ENCODE assay signal across 8 mouse cellular contexts in the genomic region with DNA sequence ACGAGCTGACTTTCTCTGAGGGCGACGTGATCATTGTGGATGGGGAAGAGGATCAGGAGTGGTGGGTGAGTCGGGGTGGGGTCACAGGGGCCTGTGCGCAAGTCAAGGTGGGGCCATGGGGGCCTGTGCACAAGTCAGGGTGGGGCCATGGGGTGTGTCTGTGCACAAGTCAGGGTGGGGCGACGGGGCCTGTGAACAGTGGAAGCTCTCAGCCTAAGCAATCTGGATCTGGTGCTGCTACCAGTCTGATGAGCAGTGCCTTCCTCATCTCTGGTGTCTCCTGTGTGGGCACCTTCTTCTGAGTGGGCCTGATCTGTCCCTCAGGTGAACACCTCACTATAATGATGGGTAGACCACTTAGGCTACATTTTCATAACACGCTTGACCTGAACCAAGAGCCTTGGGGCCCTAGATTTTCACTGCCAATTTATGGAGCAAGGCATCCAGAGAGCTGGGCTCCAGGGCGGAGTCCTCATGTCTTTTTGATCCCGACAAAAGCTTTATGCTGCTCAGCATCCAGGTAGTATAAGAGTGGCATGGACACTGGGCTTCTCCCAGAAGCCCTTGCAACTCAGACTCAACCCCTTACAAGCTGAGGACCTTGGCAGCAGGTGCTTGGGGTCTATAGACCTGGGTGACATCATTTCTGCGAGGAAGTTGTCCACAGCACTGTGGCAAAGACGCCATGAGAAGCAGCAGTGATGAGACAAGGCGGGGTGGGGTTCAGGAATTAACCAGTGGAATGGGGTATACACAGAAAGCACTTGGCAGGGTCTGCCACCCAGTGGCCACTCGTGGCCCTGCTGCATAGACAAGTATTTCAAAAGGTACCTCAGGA. TPM values are rescaled to one million over a fixed set of nuclear protein-coding genes. Genes with fewer than 3 reads are reported as not detected.
DNase-seq lines count a peak whose midpoint lies in the region; ATAC-seq and TF ChIP-seq lines count a peak whose summit lies in the region.

No protein-coding gene starts in this region.

- H3K36me3 ChIP-seq in ES-Bruce4 (ENCODE audit: control insufficient read depth, insufficient read depth, low read length, poor library complexity, severe bottlenecking): 0 out of 2 replicates have a peak, but pooled peaks cover 3% of the 10 kb centered on the region
- peaks cover 86% of the 10 kb centered on the region for H3K36me3 ChIP-seq in forebrain, embryonic 14.5 days (ENCODE audit: control insufficient read depth, insufficient read depth, low read length)
- H3K36me3 ChIP-seq in liver, embryonic 12.5 days: peaks cover 44% of the 10 kb centered on the region

- H3K4me3 ChIP-seq in ES-Bruce4 (ENCODE audit: low read depth, low read length): no peak overlapping the region
- H3K4me3 ChIP-seq in forebrain, embryonic 14.5 days (ENCODE audit: low read depth, low read length): no peak overlapping the region
- no peak overlapping the region for H3K4me3 ChIP-seq in liver, embryonic 12.5 days

- H3K9ac ChIP-seq in ES-Bruce4 (ENCODE audit: low read depth, poor library complexity, severe bottlenecking): no peak overlapping the region
- H3K9ac ChIP-seq in forebrain, embryonic 14.5 days (ENCODE audit: low read length): no peak overlapping the region
- no peak overlapping the region for H3K9ac ChIP-seq in liver, embryonic 12.5 days

- H3K4me1 ChIP-seq in ES-Bruce4 (ENCODE audit: control insufficient read depth, insufficient read depth, low read length): peaks cover 5% of the 10 kb centered on the region
- H3K4me1 ChIP-seq in forebrain, embryonic 14.5 days (ENCODE audit: control insufficient read depth, insufficient read depth, low read length): no peaks in the 10 kb centered on the region
- peaks cover 20% of the 10 kb centered on the region for H3K4me1 ChIP-seq in liver, embryonic 12.5 days

- TF ChIP-seq EP300 in ES-Bruce4 (IDR thresholded peaks at IDR 0.05; ENCODE audit: insufficient read depth, low read depth, low read length): no peak

- H3K27ac ChIP-seq in ES-Bruce4 (ENCODE audit: insufficient read depth, low read length): no peak overlapping the region
- no peak overlapping the region for H3K27ac ChIP-seq in forebrain, embryonic 14.5 days (ENCODE audit: low read depth, low read length)
- no peak overlapping the region for H3K27ac ChIP-seq in liver, embryonic 12.5 days

- peak; percentile 86 for ATAC-seq in forebrain, embryonic 14.5 days
- ATAC-seq in liver, embryonic 12.5 days: peak; percentile 45

- no peak overlapping the region for H3K4me2 ChIP-seq in forebrain, embryonic 14.5 days (ENCODE audit: low read length)
- H3K4me2 ChIP-seq in liver, embryonic 12.5 days: no peak overlapping the region

- TF ChIP-seq POLR2A in ES-Bruce4 (IDR thresholded peaks at IDR 0.05; ENCODE audit: insufficient read depth, low read length): no peak

- intact Hi-C loops in heart, postnatal 10 days (cut with DNase I): loop anchor here (1.0 to 5.0 kb wide), 2 partner anchors 154 to 189 kb away; no protein-coding TSS in a partner anchor

- 78% methylated on average over 14 of the region's 14 CpGs for WGBS in forebrain, embryonic 14.5 days
- 55% methylated on average over 14 of the region's 14 CpGs for WGBS in liver, embryonic 12.5 days (ENCODE audit: insufficient replicate concordance)

- peak; percentile 16 for DNase-seq in c-Kit-positive CD71-negative TER-119-negative erythroid progenitor cells, embryonic 14.5 days (ENCODE audit: low read depth)
- peak; percentile 80 for DNase-seq in forebrain, embryonic 14.5 days (ENCODE audit: low spot score)
- DNase-seq in heart, postnatal 10 days: peak; percentile 66 to 77
- peak; percentile 76 to 77 for DNase-seq in kidney, postnatal 25 days
- DNase-seq in neural tube, embryonic 10.5 days (ENCODE audit: extremely low spot score, low spot score): peak; percentile 41
- DNase-seq in thymus, postnatal 14 days: peak; percentile 45

- H3K27me3 ChIP-seq in ES-Bruce4 (ENCODE audit: control insufficient read depth, insufficient read depth, low read length, poor library complexity, severe bottlenecking): no peaks in the 10 kb centered on the region
- no peaks in the 10 kb centered on the region for H3K27me3 ChIP-seq in forebrain, embryonic 14.5 days (replicated peaks; ENCODE audit: control insufficient read depth, insufficient read depth, low read length)
- no peaks in the 10 kb centered on the region for H3K27me3 ChIP-seq in liver, embryonic 12.5 days (replicated peaks)

- TF ChIP-seq CTCF in ES-Bruce4 (IDR thresholded peaks at IDR 0.05; ENCODE audit: low read depth, low read length): peak; percentile 81

- no peaks in the 10 kb centered on the region for H3K9me3 ChIP-seq in ES-Bruce4 (replicated peaks; ENCODE audit: control insufficient read depth, insufficient read depth, low read length, poor library complexity, severe bottlenecking)
- H3K9me3 ChIP-seq in forebrain, embryonic 14.5 days (replicated peaks; ENCODE audit: control insufficient read depth, low read length): no peaks in the 10 kb centered on the region
- no peaks in the 10 kb centered on the region for H3K9me3 ChIP-seq in liver, embryonic 12.5 days (replicated peaks)

RNA-seq across cellular contexts. Expression of gene Cpsf3, which starts 19.0 kb away (rescaled TPM):
- polyA plus RNA-seq in ES-Bruce4 (2011; ENCODE audit: insufficient read depth, insufficient read length, low read depth, missing spikeins): 116 and 123 TPM in 2 replicates
- polyA plus RNA-seq in forebrain, embryonic 14.5 days (2014; fragmentation: Nextera tagmentation; extraction: Ambion mirVana): 126 and 131 TPM in 2 replicates
- 10 to 100 TPM; 42.9 to 46.0 TPM for total RNA-seq in heart, postnatal 10 days (2021)
- polyA plus RNA-seq in liver, embryonic 12.5 days (2016; fragmentation: Nextera tagmentation; extraction: Ambion mirVana): 68.3 and 72.6 TPM in 2 replicates

RNA-seq across cellular contexts. Expression of gene Itgb1bp1, which starts 19.9 kb away (rescaled TPM):
- 21.1 and 22.5 TPM in 2 replicates for polyA plus RNA-seq in ES-Bruce4 (2011; ENCODE audit: insufficient read depth, insufficient read length, low read depth, missing spikeins)
- polyA plus RNA-seq in forebrain, embryonic 14.5 days (2014; fragmentation: Nextera tagmentation; extraction: Ambion mirVana): 48.2 and 49.7 TPM in 2 replicates
- total RNA-seq in heart, postnatal 10 days (2021): 10 to 100 TPM; 39.6 to 42.4 TPM
- 27.9 and 30.3 TPM in 2 replicates for polyA plus RNA-seq in liver, embryonic 12.5 days (2016; fragmentation: Nextera tagmentation; extraction: Ambion mirVana)

RNA-seq across cellular contexts. Expression of gene Iah1, which starts 50.0 kb away (rescaled TPM):
- polyA plus RNA-seq in ES-Bruce4 (2011; ENCODE audit: insufficient read depth, insufficient read length, low read depth, missing spikeins): 30.0 and 32.5 TPM in 2 replicates
- 52.3 and 55.6 TPM in 2 replicates for polyA plus RNA-seq in forebrain, embryonic 14.5 days (2014; fragmentation: Nextera tagmentation; extraction: Ambion mirVana)
- total RNA-seq in heart, postnatal 10 days (2021): 10 to 100 TPM; 26.7 to 28.0 TPM
- polyA plus RNA-seq in liver, embryonic 12.5 days (2016; fragmentation: Nextera tagmentation; extraction: Ambion mirVana): 31.4 and 31.9 TPM in 2 replicates

Comparison
In these comparisons a context has a peak if more than half of its experiments do, and no peak if none do; other contexts are left out.
1. DNase-seq: peak in every context shown above with its lines; median percentile 80 in forebrain, embryonic 14.5 days; 76 in kidney, postnatal 25 days; 72 in heart, postnatal 10 days; 45 in thymus, postnatal 14 days; 41 in neural tube, embryonic 10.5 days; 16 in c-Kit-positive CD71-negative TER-119-negative erythroid progenitor cells, embryonic 14.5 days.